Mouse (Mus musculus) thymus, postnatal 4 days (tissue): ENCODE measurements around the gene Nup88.

Experiments used
- DNase-seq: peaks from one replicate; pipeline ENCODE4 v3.0.0; 2021

Nup88 gene

DNA sequence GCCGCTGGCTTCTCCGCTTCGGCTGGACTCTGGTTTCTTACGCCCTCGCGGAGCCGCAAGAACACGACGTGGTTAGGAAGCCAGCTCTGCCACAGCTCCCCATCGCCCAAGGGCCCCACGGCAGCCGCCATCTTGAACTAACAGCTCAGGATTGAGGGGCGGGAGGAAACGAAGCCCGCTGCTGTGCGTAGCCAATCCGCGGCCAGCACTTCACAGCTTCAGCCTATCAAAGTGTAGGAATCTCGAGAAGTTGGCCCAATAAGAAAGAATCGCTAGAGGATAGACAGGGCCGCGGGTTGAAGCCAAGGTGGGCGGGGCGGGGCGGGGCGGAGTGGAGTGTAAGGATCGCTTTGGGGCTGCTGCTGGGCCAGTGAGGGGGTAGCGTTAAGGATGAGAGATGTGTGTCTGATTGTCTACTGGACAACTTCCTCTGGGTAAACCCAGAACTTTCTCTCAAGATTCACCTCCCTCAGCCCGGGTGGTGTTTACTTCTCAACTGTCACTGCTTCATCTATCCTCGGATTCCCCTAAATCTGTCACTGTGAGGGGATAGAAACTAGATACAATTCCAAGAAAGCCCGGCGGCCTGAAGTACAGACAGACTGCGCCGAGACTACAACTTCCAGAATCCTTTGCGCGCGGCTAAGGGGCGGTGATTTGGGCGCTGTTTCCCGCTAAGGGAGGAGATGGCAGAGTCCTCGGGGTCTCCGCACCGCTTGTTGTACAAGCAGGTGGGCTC lies at the start of gene Nup88, which contains the start of gene Rpain:
Gene Nup88 (minus strand): TSS at position 153 of the 739 bp plus-strand sequence.
Gene Rpain (plus strand): TSS at position 393 of the 739 bp plus-strand sequence.
- peak; percentile 91 for DNase-seq

DNA sequence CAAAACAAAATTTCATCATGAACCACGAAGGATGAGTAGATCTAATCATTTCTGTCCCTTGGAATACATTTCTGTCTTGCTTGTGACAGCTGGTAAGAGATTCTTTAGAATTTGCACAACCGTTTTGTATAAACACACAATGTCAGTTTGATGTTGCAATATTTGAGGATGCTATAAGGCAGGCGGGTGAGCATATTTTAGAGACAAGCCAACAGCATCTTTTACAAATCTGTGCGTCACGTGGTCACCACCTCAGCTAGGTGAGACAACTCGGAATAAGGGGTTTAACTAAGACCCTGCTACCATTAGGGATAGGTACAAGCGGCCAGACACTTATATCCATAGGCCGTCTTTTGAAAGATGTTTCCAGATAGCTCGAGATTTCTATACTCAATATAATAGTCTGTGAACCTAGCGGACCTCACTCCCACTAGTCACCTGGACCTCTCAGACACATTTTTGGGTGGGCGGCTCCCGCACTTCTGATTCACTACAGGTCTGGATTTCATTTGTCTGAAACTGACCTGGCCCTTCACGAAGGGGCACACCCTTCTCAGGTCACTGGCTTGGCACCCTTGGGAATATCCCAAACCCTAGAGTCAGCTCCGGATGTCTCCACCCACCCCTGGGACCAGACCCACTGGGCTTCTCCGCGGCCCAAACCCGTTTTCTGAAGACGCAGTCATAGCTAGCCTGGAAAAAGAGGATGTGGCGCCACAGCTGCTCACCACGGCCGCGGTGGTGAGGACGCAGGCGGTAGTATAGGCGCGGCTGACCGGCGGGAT lies 48.8 kb upstream of the Nup88 start:
- no peak for DNase-seq

- DNase-seq: no peak
Observed at GRCm38 (mm10) chr11:71017051-71017450, 47.3 kb upstream of the Nup88 start.

- DNase-seq: no peak
Observed at GRCm38 (mm10) chr11:71012743-71013142, 43.0 kb upstream of the Nup88 start.

GRCm38 (mm10) chr11:71008321-71008720 lies 38.5 kb upstream of the Nup88 start:
- DNase-seq: no peak

GRCm38 (mm10) chr11:71007831-71008230 lies 38.1 kb upstream of the Nup88 start:
- DNase-seq: no peak

GRCm38 (mm10) chr11:71007026-71007425 lies 37.3 kb upstream of the Nup88 start:
- no peak for DNase-seq

GRCm38 (mm10) chr11:71005046-71005445 lies 35.3 kb upstream of the Nup88 start:
- no peak for DNase-seq

DNA sequence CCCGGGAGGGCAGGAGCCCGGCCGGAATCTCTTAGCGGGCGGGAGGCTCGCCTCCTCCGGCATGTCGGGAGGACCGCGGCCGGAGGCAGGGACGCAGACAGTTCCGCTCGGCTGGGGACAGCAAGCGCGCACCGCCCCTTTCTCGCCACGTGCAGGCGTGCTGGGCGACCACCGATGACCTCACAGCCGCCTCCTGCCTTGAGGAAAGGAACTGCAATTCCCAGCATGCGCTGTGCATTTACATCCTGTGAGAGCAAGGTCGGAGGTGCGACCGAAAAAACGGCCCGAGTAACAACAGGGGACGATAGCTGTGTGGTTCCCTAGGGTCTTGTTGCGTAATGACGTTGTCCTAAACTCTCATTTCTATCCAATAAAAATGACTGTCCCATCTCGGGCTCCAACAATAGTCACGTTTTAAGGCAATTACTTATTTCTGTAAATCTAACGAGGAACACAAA lies 34.6 kb upstream of the Nup88 start, which contains the start of gene Dhx33:
Gene Dhx33 (minus strand): TSS at position 122 of the 458 bp plus-strand sequence.
- peak; percentile 92 for DNase-seq

- DNase-seq: no peak
Observed at GRCm38 (mm10) chr11:71003611-71004315, 34.0 kb upstream of the Nup88 start.

DNA sequence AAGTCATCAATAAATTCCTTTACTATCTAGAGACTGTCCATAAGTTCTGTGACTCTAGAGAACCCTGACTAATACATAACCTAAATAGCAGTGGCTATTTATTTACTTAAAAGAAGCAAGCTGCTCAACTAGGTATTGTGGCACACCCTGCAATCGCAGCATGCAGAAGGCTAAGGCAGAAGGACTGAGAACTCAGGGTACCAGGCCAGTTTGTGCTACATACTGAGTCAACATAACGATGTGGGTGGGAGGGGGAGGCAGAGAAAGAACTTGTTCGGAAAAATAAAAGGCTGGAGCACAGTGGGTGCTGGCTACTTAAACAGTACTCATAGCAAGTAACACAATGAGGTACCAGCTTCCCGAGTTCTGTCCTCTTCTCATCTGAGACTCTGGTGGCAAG lies 31.4 kb upstream of the Nup88 start:
- DNase-seq: no peak

DNA sequence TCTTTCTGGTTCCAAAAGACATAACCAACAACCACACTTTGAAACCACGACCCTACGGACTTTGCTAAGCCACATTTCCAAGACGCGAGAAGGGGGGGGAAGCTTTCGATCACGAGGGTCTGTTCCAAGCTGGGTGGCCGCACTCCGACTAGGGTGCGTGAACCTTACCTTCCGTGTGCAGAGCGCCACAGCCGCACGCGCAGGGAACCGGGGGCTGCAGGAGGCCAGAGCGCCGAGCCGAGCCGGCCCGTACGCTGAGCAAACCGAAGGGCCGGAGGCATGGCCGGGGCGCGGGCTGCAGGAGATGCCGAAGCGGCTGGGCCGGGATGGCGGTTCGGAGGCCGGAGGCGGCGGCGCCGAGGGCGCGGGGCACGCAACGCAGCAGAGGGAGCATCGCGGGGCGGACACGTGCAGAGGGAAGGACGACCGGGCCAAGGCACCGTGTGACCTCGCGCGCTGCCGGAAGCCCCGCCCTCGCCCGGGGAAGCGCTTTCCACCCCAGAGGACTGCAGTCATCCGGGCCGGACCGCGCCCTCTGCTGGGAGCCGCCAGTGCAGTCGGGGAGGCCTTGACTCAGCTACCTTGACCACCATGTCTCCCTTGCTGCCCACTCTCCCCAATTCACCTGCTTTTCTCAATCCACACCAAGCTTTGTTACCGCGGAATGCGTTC lies 12.9 kb upstream of the Nup88 start, which contains the start of gene C1qbp:
Gene C1qbp (minus strand): TSS at position 470 of the 672 bp plus-strand sequence.
- DNase-seq: peak; percentile 99

DNA sequence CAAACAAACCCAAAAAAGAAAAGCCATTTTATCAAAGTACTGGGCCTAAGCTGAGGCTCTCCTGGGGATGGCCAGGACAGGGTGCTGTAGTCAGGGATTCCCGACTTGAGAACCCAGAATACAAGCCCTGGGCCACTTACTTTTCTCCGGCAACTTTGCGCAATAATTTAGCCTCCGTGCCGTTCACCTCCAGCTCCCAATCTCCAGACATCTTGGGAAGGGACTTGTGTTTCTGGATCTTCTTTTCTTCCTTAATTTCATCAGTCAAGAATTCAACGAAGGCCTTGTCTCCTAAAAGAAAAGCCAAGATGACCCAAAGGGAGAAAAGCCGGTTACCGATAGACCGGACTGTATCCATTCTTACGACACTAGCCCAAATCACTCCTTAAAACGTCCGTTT lies 12.3 kb upstream of the Nup88 start:
- no peak for DNase-seq

- no peak for DNase-seq
Observed at GRCm38 (mm10) chr11:70980751-70981510, 11.2 kb upstream of the Nup88 start.

- DNase-seq: no peak
Observed at GRCm38 (mm10) chr11:70980232-70980631, 10.5 kb upstream of the Nup88 start.

DNA sequence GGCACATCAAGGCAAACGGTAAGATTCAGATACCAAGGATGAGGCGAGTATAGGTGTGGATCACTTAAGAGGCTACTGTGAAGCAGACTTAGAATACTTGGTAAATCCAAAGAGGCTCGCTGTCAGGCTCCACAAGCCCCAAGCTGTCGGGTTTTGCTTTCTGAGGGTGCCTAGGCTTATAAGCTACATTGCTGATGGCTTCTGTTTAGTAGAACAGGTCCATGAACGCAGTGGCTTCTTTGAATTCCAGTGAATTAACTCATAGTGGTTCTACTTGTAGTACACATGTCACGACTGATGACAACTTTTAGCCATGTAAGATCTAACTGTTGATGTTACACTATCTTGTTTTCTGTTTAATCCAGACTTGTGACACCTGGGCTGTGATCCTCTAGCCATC lies 7.5 kb upstream of the Nup88 start:
- no peak for DNase-seq

GRCm38 (mm10) chr11:70975193-70975592 lies 5.4 kb upstream of the Nup88 start:
- no peak for DNase-seq

GRCm38 (mm10) chr11:70973947-70974346 lies 4.2 kb upstream of the Nup88 start:
- peak; percentile 31 for DNase-seq

GRCm38 (mm10) chr11:70972586-70972985 lies 2.8 kb upstream of the Nup88 start:
- no peak for DNase-seq

DNA sequence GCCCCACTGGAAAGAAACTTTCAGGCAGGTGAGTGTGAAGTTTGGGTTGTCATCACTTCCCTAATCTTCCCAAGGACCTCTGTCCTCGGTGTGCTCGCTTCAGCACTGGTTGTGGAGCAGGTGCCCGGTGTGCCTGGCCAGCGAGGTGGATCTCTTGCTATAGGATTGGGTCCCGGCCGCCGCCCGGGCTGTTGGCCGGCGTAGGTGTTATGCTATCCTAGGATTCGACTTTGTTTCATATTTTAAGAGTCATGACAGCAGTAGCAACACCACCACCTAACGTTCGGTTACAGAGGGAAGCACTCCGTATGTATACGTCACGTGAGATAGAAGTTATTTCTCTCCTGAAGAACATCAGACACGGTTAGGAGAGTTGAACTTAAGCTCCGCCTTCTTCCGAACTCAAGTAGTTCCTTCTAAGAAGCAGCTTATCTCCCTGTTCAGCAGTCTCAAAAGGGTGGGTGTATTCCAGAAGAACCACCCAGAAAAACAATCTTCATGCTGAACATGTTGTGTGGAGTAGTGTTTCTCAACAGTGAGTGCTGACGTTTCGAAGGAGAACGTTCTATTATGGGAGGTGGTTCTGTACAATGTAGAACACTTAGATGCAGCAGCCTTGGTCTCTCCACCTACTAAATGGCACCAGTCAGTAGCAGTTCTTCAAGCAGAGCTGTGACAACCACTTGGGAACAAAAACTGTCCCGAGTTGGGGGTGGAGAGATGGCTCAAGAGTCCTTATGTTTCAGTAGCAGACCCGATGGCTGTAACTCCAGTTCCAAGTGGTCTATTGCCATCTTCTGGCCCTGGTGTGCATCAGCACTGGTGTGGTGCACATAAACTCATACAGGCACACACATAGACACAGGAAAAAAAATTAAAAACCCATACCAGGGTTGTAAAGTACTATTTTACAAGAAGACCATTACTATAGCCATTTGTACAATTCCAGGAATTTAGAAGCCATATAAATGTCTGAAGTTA lies 1.1 kb upstream of the Nup88 start:
- no peak for DNase-seq
